Mouse (Mus musculus) neural tube, embryonic 13.5 days (tissue): ENCODE measurements around the gene Rgl2. TPM values are rescaled to one million over a fixed set of nuclear protein-coding genes. Genes with fewer than 3 reads are reported as not detected.
A peak's percentile ranks its signal among the peaks of the same experiment; 100 is the strongest.
"Not testable (repeated sequence)": the region's sequence is repeated elsewhere in the genome, so short reads cannot be mapped to it uniquely, and the experiment has no call there.

Experiments used
- ATAC-seq: fragments of 200-750 bp; cut with Nextera tagmentation; 2 replicates; pipeline ENCODE4 v1.8.0; 2017; ENCODE audit warnings: low read depth, mild to moderate bottlenecking, moderate TSS enrichment, moderate library complexity
- H3K27ac ChIP-seq: fragments of 300-500 bp; sonication (generic); replicated peaks from 2 replicates; pipeline ENCODE4 v1.5.1; 2015; ENCODE audit warnings: moderate library complexity, mild to moderate bottlenecking, inconsistent platforms
- H3K27me3 ChIP-seq: fragments of 300-500 bp; sonication (generic); 2 replicates; pipeline ENCODE4 v1.6.1; 2015; ENCODE audit warnings: mild to moderate bottlenecking, inconsistent platforms
- H3K36me3 ChIP-seq: fragments of 300-500 bp; sonication (generic); 2 replicates; pipeline ENCODE4 v1.6.1; 2015; ENCODE audit warnings: mild to moderate bottlenecking, inconsistent platforms
- H3K4me1 ChIP-seq: fragments of 300-500 bp; sonication (generic); replicated peaks from 2 replicates; pipeline ENCODE4 v1.6.1; 2015; ENCODE audit warnings: inconsistent platforms
- H3K4me2 ChIP-seq: fragments of 300-500 bp; sonication (generic); 2 replicates; pipeline ENCODE4 v1.6.1; 2015; ENCODE audit warnings: inconsistent platforms, mild to moderate bottlenecking, moderate library complexity
- H3K4me3 ChIP-seq: fragments of 300-500 bp; sonication (generic); 2 replicates; pipeline ENCODE4 v1.5.1; 2015; ENCODE audit warnings: mild to moderate bottlenecking, inconsistent platforms
- H3K9ac ChIP-seq: fragments of 300-500 bp; sonication (generic); 2 replicates; pipeline ENCODE4 v1.6.1; 2015; ENCODE audit warnings: moderate library complexity, mild to moderate bottlenecking, inconsistent platforms
- H3K9me3 ChIP-seq: fragments of 300-500 bp; sonication (generic); 2 replicates; pipeline ENCODE4 v1.6.1; 2016; ENCODE audit warnings: inconsistent platforms
- WGBS: fragments of 180-500 bp; shearing (Covaris S2); methylation state at CpG from one replicate; pipeline ENCODE4 v1.1.7; 2015; 5-methylcytosine and 5-hydroxymethylcytosine counted together
- polyA plus RNA-seq: library from polyadenylated mRNA; unstranded; fragments of >200 nt; fragmentation: Nextera tagmentation; extraction: Ambion mirVana; gene quantifications from 2 replicates; pipeline ENCODE4 v1.2.1, GENCODE M21; 2015

Rgl2 gene
- polyA plus RNA-seq, 1 experiment from 2014 or later = 59.5 TPM

DNA sequence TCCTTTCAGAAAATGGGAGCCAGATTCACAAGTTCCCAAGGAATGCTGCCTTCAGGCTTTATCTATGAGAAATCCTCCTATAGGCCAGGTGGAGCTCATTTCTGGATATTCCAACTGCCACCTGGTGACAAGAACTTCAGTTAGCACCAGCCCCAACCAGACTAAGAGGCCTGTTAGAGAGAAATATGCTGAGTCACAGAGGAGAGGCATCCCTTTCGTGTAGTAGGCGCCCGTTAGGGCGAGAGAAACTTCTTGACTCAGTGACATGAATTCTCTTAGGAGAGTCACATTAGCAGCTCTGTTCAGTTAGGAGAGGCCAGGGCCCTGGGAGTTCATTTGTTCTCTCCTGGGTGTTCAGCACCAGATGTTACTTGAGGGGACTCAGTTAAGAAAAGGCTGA lies 29.7 kb upstream of the Rgl2 start:
- H3K27me3 ChIP-seq = no peaks in the 10 kb centered on the region
- no peak for ATAC-seq
- H3K27ac ChIP-seq = no peak overlapping the region
- H3K9ac ChIP-seq = no peak overlapping the region
- H3K4me2 ChIP-seq = no peak overlapping the region
- H3K4me3 ChIP-seq = no peak overlapping the region
- WGBS = 88% methylated on average over 4 of the region's 4 CpGs
- H3K36me3 ChIP-seq = no peaks in the 10 kb centered on the region
- H3K4me1 ChIP-seq = no peaks in the 10 kb centered on the region
- no peaks in the 10 kb centered on the region for H3K9me3 ChIP-seq

DNA sequence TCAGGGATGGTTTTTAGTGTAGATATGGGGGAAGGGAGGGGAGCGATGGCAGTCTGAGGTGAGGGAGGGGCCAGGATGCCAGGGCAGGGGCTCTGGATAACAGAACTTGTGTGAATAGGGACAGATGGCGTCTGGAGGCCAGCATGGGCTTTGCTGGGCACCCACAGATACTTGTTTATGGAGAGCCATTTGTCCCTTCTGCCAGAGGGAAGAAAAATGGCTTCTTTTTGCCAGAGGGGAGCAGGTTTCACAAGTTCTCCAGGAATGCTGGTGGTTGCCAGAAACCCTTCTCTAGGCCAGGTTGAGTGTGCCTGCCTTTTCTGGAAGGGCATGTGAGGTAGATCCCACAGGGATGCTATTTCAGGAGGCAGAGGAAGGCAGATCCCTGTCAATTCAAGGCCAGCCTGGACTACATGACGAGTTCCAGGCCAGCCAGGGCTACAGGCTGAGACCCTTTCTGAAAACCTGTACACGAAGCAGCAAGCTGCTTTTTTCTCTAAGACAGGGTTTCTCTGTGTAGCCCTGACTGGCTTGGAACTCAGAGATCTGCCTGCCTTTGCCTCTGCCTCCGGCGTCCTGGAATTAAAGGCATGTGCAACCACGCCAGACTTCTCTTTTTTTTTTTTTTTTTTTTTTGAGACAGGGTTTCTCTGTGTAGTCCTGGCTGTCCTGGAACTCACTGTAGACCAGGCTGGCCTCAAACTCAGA lies 28.9 kb upstream of the Rgl2 start:
- 70% methylated on average over 7 of the region's 7 CpGs for WGBS
- Histone ChIP-seq H3K27ac (no peak overlapping the region), H3K9ac (no peak overlapping the region), H3K4me1 (no peaks in the 10 kb centered on the region), H3K27me3 (no peaks in the 10 kb centered on the region), H3K9me3 (no peaks in the 10 kb centered on the region), H3K36me3 (no peaks in the 10 kb centered on the region), H3K4me3 (no peak overlapping the region), H3K4me2 (no peak overlapping the region)
- no peak for ATAC-seq

- Histone ChIP-seq H3K27me3 (no peaks in the 10 kb centered on the region), H3K9ac (no peak overlapping the region), H3K36me3 (no peaks in the 10 kb centered on the region), H3K4me3 (no peak overlapping the region), H3K4me2 (no peak overlapping the region), H3K4me1 (no peaks in the 10 kb centered on the region), H3K27ac (no peak overlapping the region), H3K9me3 (no peaks in the 10 kb centered on the region)
- WGBS = 90% methylated on average over 4 of the region's 4 CpGs
- ATAC-seq = no peak
Measured at GRCm38 (mm10) chr17:33900989-33901314, 28.4 kb upstream of the Rgl2 start.

DNA sequence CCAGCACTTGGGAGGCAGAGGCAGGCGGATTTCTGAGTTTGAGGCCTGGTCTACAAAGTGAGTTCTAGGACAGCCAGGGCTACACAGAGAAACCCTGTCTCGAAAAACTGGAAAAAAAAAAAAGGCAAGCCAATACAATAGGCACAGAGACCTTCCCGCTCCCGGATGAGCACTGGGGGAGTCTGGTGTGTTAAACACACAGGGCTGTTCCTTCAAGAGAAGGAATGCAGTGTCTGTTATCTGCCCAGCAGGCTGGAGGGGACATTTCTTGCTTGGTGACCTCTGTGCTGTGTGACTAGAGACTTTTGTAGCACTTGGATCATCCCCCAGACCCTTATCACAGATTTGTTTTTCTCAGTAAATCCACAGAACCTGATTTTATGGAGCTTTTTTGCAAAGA lies 27.7 kb upstream of the Rgl2 start:
- Histone ChIP-seq H3K27ac (no peak overlapping the region), H3K4me2 (no peak overlapping the region), H3K4me1 (no peaks in the 10 kb centered on the region), H3K9ac (peak overlapping the region; percentile 8; the same call in 1 of the 2 replicates), H3K4me3 (no peak overlapping the region), H3K9me3 (no peaks in the 10 kb centered on the region), H3K27me3 (no peaks in the 10 kb centered on the region), H3K36me3 (no peaks in the 10 kb centered on the region)
- ATAC-seq = no peak
- WGBS = 52% methylated on average over 4 of the region's 4 CpGs

DNA sequence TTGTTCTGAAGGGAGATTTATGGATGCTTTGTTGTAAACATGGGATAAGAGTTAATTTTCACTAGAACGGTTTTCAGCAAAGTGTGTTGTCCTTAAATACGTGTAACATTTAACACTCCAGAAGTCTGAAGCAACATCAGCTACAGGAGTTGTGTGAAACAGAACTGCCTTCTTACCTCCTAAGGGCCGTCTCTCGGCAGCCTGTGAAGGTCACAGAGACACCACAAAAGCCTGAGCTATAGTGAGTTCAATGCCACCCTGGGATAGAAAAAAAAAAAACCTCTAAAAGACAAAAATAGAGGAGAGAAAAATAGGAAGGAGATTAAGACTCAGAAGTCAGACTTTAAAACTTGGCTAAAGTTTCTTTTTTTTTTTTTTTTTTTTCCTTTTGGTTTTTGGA lies 27.3 kb upstream of the Rgl2 start:
- Histone ChIP-seq H3K4me1 (no peaks in the 10 kb centered on the region), H3K9me3 (no peaks in the 10 kb centered on the region), H3K27ac (no peak overlapping the region), H3K4me2 (no peak overlapping the region), H3K36me3 (no peaks in the 10 kb centered on the region), H3K9ac (peak overlapping the region; percentile 8; the same call in 1 of the 2 replicates), H3K4me3 (no peak overlapping the region), H3K27me3 (no peaks in the 10 kb centered on the region)
- ATAC-seq = no peak
- 44% methylated on average over 4 of the region's 4 CpGs for WGBS

GRCm38 (mm10) chr17:33902491-33902890 lies 26.9 kb upstream of the Rgl2 start:
- no peaks in the 10 kb centered on the region for H3K9me3 ChIP-seq
- no peak for ATAC-seq
- no peaks in the 10 kb centered on the region for H3K27me3 ChIP-seq
- no peaks in the 10 kb centered on the region for H3K4me1 ChIP-seq
- no peak overlapping the region for H3K4me3 ChIP-seq
- no peak overlapping the region for H3K27ac ChIP-seq
- no peak overlapping the region for H3K9ac ChIP-seq
- H3K4me2 ChIP-seq = no peak overlapping the region
- H3K36me3 ChIP-seq = no peaks in the 10 kb centered on the region
- 87% methylated on average over 7 of the region's 7 CpGs for WGBS

- not testable (repeated sequence) for H3K4me3 ChIP-seq, H3K4me1 ChIP-seq, H3K9ac ChIP-seq, ATAC-seq, H3K27ac ChIP-seq, H3K9me3 ChIP-seq, H3K4me2 ChIP-seq, H3K36me3 ChIP-seq, H3K27me3 ChIP-seq
- 66% methylated on average over 6 of the region's 6 CpGs for WGBS
Measured at GRCm38 (mm10) chr17:33903911-33904651, 25.3 kb upstream of the Rgl2 start.

DNA sequence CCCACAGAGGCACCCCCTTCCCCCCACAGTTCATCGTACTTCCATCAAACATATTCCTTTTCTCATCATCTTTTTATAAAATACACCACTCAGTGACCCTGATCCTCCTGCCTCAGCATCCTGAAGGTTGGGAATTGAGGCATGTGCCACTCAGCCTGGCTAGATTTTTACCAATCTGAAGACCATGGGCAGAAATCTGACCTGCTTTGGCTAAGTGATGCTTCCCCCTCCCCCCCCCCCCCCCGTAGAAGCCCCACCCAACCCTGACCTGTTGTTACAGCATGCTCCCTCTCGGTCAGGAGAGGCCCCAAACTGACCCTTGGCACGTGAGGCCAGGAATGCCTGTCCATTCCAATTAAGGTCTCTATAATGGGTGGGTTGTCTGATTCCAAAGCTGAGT lies 24.5 kb upstream of the Rgl2 start, which contains the start of gene Platr17:
Gene Platr17, plus strand, starts transcription at position 301 of the 400 bp plus-strand sequence.
- H3K9ac ChIP-seq, H3K36me3 ChIP-seq, ATAC-seq, H3K9me3 ChIP-seq, H3K4me3 ChIP-seq, H3K27ac ChIP-seq, H3K4me1 ChIP-seq, H3K27me3 ChIP-seq, H3K4me2 ChIP-seq: not testable (repeated sequence)
- 32% methylated on average over 2 of the region's 4 CpGs for WGBS

DNA sequence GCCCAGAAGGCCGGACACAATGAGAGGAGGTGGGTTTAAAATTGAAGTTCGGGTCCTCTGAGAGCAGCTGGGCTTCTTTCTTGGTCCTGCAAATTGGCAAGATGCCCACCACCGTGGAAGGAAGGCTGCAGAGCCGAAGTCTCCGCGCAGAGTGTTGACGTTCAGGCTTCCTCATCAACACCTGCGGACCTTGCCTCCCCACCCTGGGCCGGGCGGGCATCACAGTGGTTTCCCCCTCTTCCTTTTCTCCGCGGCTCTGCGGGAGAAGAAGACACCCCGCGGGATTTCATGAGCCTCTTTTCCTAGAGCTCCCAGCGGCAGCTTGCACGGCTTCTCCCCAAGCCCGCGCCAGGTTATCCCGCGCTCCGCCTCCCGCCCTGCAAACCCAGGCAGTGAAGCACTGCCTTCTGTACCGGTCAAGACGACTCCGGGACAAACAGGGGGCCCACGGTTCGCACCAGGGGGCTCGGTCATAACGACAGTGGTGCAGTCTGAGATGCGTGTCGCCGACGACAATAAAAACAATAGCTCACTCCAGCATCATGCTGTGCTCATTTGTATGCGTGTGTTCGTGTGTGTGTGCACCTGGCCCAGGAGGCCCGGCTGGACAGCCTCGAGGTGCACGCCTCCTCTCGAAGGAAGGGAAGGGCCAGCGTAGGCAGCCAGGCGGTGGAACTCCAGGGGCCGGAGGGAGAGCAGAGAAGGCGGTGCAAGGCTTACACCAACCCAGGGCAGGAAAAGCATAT lies 20.8 kb upstream of the Rgl2 start:
- no peaks in the 10 kb centered on the region for H3K9me3 ChIP-seq
- no peak; the same call in 1 of the 2 replicates for ATAC-seq
- H3K36me3 ChIP-seq = peaks cover 28% of the 10 kb centered on the region
- peak overlapping the region; percentile 88 for H3K4me3 ChIP-seq
- peak overlapping the region; percentile 82 for H3K9ac ChIP-seq
- H3K4me2 ChIP-seq = peak overlapping the region; percentile 94
- WGBS = under 1% methylated on average over 41 of the region's 44 CpGs
- H3K27me3 ChIP-seq = no peaks in the 10 kb centered on the region
- H3K4me1 ChIP-seq = peaks cover 35% of the 10 kb centered on the region
- peak overlapping the region; percentile 94 for H3K27ac ChIP-seq

GRCm38 (mm10) chr17:33909077-33909868 lies 20.1 kb upstream of the Rgl2 start, which contains the start of gene Daxx:
Gene Daxx, plus strand, starts transcription at chr17:33909414.
- peak; percentile 96 for ATAC-seq
- peak within 1 kb of the TSS; percentile 94 for H3K4me2 ChIP-seq
- no peaks in the 10 kb centered on the region for H3K9me3 ChIP-seq
- WGBS = under 1% methylated on average over 68 of the region's 68 CpGs
- H3K9ac ChIP-seq = peak within 1 kb of the TSS; percentile 92
- peak within 1 kb of the TSS; percentile 88 for H3K4me3 ChIP-seq
- no peaks in the 10 kb centered on the region for H3K27me3 ChIP-seq
- peak within 1 kb of the TSS; percentile 94 for H3K27ac ChIP-seq
- peaks cover 36% of the 10 kb centered on the region for H3K36me3 ChIP-seq
- H3K4me1 ChIP-seq = peaks cover 41% of the 10 kb centered on the region

DNA sequence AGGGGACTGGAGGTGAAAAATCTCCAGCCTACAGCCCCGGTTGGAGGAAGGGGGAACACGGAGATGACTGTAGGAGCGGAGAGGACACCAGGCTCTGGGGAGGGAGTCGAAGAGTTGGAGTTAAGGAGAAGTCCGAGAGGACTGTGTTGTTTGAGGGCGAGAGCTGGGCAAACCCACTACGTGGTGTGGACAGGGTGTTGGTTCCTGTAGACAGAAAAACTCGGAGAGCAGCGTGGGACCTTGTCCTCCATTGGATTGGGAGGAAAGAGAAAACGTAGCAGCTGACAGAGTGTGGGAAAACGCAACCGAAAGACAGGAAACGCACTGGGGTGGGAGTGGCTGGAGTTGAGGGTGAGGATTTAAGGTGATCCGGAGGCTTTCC lies 19.5 kb upstream of the Rgl2 start:
- Histone ChIP-seq H3K4me1 (peaks cover 46% of the 10 kb centered on the region), H3K4me2 (peak overlapping the region; percentile 94), H3K9ac (peak overlapping the region; percentile 92), H3K27ac (peak overlapping the region; percentile 94), H3K36me3 (peaks cover 40% of the 10 kb centered on the region), H3K4me3 (peak overlapping the region; percentile 88), H3K9me3 (no peaks in the 10 kb centered on the region), H3K27me3 (no peaks in the 10 kb centered on the region)
- WGBS = under 1% methylated on average over 14 of the region's 14 CpGs
- no peak for ATAC-seq
